Mouse (Mus musculus) megakaryocyte-erythroid progenitor cell, adult 5 weeks (primary cell): ENCODE measurements around the gene Btbd35f17. TPM values are rescaled to one million over a fixed set of nuclear protein-coding genes. Genes with fewer than 3 reads are reported as not detected.

ENCODE experiments used
- polyA plus RNA-seq: library from polyadenylated mRNA; stranded (reverse); fragments of >175 nt; gene quantifications from 2 replicates; pipeline ENCODE4 v1.2.3, GENCODE M21; 2012

Gene Btbd35f17
- not detected in 2 replicates for polyA plus RNA-seq

DNA sequence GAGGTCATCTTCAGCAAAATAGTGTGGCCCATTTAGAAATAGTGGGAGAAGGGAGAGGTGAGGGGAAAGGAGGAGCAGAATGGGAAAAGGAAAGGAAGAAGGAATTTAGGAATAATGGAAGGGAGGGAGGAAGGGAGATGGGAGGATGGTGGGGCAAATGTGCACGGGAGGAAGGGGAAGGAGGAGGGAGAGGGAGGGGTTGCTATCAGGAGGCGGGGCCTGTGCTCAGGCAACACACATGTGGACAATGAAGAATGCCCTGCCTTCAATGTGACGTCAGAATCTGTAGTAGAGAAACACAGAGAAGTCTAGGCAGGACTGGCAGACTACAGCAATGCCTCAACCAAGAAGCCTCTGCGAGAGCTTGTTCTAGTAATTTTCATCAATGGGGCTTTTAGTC is at the start of gene Btbd35f17:
Gene Btbd35f17 (plus strand): TSS at position 301 of the 400 bp plus-strand sequence.

Other genes starting within 250 kb of the Btbd35f17 start
- gene Btbd35f28, start 174.1 kb upstream of the Btbd35f17 start, polyA plus RNA-seq, result not detected in 2 replicates
- gene Btbd35f20, start 79.4 kb upstream of the Btbd35f17 start, polyA plus RNA-seq, result not detected in 2 replicates